Mouse (Mus musculus) ES-Bruce4 (cell line): ENCODE data around the gene Ice1.

ENCODE experiments used
- CTCF ChIP-seq: IDR thresholded peaks from one replicate; pipeline ENCODE4 v1.8.1; 2011; ENCODE audit warnings: low read depth, low read length
- POLR2A ChIP-seq: IDR thresholded peaks from one replicate; pipeline ENCODE4 v1.8.1; 2011; ENCODE audit warnings: low read length; ENCODE audit not compliant: insufficient read depth

DNA sequence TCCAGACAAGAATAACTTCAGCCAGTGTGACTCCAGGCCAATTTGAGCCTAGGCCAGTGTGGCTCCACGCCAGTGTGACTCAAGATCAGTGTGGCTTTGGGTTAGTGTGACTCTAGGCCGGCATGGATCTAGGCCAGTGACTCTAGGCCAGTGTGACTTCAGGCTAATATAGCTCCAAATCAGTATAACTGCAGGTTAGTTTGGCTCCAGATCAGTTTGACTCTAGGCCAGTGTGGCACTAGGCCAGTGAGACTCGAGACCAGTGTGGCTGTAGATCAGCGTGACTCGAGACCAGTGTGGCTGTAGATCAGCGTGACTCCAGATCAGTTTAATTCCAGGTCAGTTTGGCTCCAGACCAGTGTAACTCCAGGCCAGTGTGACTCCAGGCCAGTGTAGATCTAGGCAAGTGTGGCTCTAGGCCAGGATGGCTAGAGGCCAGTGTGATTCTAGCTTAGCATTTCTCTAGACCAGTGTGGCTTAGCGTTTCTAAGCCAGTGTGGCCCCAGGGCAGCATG lies 47.1 kb downstream of the Ice1 start:
- TF ChIP-seq CTCF: no peak
- no peak for TF ChIP-seq POLR2A
